Mouse (Mus musculus): ENCODE data around the gene Tmem198. TPM values are rescaled to one million over a fixed set of nuclear protein-coding genes. Genes with fewer than 3 reads are reported as not detected.

Tmem198 gene
- polyA plus RNA-seq, 1 experiment, result 4.1 TPM

DNA sequence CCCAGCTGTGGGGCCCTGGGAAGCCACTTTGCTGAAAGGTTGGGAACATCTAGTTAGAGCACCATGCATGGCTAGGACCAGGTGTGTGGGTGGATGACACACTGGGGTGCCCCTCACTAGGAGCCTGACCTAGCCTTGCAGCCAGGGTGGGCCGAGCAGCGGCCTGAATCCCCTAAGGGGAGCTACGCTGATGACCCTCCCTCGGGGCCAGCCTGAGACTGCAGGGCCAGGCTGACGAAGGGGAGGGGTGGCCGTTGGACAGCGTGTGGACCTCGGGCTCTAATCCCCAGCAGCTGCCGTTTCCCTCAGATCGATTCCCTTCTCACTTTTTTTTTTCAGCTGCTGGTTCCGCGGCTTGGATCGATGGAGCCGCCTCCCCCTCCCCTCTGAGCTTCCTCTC is 30.4 kb upstream of the Tmem198 start:
- TF ChIP-seq GATA1 (IDR thresholded peaks at IDR 0.05; ENCODE audit: low read length), result no peak

DNA sequence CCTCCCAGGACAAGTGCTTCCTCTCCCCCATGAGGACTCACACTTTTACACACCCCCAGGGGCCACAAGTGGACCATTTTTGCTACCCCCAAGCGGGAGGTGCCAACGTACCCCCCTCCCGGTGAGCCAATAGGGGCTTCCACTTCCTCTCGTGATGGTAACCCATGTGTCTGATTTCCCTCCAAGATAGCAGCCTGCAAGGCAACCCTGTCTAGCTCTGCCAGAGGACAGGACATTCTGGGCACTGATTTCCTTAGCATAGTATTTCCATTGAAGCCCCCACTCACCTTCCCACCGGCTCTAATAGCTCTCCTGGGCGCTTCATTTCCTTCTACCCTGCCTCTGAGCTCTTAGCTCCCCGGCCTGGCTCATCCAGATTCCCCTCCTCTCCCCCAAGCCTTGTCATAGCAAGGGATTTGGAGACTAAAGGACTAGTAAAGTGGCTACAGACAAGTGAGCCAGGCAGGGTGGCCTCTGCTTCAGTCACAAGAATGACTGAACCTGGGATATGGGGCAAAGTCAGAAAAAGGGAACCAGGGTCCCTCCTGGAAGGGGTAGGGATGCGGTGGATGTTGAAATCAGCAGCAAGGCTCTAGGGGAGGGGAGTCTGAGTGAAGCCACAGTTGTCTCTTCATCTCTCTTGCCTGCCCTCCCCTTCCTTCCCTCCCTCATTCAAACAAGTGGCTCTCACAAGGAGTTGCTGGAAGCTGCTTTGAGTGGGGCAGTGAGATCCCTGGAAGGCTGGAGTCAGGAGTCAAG is 29.8 kb upstream of the Tmem198 start:
- TF ChIP-seq GATA1 (IDR thresholded peaks at IDR 0.05; ENCODE audit: low read length), result peak; percentile 29

DNA sequence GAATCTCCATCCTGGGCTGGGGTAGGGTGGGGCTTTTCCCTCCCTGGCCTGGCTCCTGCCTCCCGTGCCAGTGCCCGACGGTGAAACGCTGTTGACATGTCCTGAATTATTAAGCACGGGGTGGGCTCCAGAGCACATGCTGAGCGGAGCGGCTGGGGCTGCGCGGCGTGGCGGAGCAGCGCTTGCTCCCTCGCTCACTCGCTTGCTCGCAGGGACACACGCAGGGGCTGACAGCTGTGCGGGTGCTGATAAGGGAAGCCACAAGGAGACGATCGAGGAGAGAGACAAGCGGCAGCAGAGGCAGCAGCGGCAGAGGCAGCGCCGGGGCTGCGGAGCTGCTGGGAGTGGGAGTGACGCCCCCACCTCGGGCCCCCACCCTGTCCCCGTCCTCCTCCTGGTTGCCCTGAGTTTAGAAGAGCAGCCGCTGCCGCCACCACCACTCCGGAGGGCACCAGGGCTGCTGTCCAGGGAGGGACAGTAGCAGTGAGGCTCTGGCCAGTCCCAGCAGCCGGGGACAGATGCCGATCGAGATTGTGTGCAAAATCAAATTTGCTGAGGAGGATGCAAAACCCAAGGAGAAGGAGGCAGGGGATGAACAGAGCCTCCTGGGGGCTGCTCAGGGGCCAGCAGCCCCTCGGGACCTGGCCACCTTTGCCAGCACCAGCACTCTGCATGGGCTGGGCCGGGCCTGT is 28.9 kb upstream of the Tmem198 start, which contains the start of gene Asic4:
Asic4 (plus strand) TSS at position 123 of the 692 bp plus-strand sequence.
- TF ChIP-seq GATA1 (IDR thresholded peaks at IDR 0.05; ENCODE audit: low read length), result peak; percentile 64

DNA sequence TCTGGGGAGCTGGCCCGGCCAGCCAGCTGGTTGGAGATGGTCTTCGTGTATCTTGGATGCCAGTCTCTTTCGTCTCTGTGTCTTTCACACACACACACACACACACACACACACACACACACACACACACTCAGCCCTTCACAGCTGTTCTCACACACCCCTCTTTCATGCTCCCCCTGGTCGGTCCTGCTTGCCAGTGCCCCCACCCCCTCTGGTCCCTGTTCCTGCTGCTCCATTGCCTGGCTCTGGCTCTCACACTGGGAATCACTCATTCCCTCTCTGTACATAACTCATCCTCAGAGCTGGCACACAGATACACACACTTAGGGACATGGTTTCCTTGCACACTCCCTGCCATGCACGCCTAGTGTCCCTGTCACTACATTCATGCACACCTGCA is 27.4 kb upstream of the Tmem198 start:
- TF ChIP-seq GATA1 (IDR thresholded peaks at IDR 0.05; ENCODE audit: low read length), result no peak

DNA sequence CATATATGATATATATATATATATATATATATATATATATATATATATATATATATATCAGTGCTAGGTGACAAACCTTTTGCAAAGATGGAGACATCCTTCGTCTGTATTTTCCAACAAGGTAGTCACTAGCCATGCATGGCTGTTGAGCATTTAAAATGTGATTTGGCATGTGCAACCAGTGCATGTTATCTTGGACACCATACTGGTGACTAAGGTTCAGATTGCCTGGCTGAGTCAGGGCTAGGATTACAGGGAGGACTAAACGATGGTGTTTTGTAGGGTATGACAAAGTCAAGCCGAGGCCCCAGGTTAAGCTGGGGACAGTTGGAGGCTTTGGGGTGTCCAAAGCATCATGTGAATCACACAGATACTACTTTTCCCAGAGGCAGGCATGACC is 23.9 kb upstream of the Tmem198 start:
- TF ChIP-seq GATA1 (IDR thresholded peaks at IDR 0.05; ENCODE audit: low read length), result no peak

DNA sequence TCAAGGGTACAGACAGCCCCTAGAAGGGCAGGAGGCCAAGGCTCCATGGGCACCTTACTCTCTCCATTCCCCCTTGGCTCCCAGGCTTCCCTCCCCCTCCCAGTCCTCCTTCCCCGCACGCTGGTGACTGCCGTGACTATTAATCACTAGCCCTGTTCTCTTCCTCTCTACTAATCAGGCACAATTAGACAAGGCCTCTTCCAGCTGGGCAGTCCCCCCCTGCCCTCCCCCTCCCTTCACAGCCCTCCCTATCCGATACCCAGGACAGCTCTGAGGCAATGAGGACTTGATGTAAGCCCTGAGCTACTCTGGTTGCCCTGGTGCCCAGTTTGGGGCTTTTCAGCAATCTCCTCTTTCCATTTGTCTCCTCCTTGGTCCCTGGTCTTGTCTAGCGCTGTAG is 23.4 kb upstream of the Tmem198 start:
- TF ChIP-seq GATA1 (IDR thresholded peaks at IDR 0.05; ENCODE audit: low read length), result no peak

DNA sequence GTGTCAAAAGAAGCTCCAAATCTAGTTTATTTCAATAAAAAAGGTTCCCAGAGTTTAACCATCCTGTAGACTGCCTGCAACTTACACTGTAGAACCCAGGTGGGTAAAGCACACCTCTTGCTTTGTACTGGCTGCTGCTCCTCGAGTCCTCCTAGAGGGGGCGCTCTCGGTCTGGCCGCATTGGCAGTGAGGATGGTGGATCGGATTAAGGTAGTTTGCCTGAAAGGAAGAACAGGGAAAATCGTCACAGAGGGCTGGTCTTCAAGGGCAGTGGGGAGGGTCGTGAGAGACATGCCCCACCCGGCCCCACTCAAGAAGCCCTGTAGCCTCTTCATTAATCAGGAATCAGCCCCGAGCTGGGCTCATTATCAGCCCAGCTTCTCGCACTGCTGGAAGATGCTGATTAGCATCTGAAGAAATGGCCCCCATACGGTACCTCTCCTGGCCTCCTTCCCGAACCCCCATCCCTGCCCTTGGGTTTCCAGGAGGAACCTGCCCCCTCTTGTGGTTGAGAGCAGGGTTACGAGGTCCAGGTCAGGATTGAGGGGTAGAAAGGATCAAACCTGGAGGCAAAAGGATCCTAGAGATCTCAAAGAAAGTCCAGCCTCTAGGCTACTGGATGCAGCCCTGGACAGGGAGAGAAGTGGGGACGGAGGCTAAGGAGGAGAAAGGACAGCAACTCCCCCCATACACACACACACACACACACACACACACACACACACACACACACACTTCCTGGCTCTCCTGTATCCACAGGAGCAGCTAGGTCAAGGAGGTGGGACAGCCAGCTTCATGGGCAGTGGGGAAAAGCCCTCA is 22.4 kb upstream of the Tmem198 start:
- TF ChIP-seq GATA1 (IDR thresholded peaks at IDR 0.05; ENCODE audit: low read length), result no peak

DNA sequence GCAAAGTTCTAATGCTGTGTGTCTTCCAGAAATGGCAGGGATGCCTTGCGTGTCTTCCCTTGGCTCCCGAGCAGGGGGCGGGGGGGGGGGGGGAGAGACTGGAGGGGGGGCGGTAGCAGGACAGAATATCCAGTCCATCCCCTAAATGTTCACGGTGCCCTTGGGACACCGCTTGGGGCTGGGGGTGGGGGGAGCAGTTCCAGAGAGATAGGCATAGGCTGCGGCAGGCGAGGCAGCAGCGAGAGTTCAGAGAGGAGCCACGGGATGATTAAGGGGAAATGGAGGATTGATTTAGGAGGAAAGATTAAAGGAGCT is 21.7 kb upstream of the Tmem198 start:
- TF ChIP-seq GATA1 (IDR thresholded peaks at IDR 0.05; ENCODE audit: low read length), result no peak

DNA sequence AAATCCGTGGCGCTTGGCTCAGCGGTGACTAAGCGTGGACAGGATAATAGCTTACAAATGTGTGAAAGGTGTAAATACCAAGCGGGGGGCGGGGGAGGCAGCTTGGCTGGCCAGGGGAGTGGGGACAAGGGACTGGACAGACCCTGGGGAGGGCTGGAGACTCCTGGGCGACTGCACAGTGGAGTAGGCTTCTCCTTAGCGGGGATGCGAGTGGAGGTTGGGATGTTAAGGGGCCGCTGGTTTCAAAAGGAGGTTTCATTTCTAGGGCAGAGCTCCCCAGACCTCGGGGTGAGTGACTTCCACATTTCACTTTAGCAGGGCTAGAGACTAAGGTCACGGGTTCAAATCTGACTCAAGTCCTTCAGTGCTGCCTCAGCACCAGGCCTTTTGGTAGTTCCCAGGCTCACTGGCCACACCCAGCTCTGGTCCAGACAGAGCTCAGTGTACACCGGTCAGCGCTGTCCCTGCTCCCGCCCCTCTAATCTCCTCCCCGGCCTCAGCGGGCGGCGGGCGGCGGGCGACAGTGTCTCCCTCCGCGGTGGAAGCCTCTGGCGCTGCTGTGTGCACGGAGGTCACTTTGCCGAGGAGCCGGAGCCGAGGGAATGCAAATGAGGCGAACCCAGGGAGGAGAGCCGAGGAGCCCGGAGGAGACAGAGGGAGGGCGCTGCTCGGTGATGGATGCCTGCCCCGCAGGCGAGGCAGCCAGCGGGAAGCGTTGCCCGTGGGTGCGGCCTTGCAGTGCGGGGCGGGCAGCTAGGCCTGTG is 21.1 kb upstream of the Tmem198 start:
- no peak for TF ChIP-seq GATA1 (IDR thresholded peaks at IDR 0.05; ENCODE audit: low read length)

DNA sequence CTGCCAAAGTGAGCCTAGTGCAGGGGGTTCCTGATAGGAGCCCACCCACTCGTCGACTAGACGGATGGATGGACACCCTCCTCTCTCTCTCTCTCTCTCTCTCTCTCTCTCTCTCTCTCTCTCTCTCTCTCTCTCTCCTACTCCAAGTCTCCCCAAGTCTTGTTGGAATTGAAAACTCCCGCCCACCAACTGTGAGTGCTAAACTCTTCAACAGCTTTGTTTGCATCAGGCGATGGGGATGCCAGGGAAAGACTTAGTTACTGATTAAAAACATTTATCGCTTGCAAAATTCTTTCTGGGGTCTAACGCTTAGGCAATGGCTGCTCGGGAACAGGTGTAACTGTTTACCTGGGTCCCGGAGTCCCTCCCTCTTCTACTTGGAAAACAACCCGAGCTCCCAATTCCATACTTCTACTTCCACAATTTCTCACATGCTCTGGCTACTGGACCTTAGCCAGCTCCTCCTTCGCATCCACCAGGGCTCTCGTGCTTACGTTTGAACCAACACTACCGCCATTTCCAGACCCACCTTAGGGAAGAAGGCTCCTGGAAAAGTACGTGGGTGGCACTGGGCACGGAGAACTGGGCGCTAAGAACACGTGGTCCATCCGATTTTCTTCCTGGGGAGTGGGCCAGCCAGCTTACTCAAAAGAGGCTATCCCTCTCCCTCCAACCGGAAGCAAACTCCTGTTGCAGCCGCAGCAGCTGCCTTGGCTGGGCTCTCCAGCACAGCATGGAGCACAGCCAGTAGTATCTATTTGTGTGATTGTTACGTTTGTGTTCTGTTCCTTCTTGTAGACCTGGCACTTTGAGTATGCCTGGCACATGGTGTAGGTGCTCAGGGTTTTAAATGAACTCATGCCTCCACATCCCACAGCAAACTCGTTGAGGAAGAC is 20.3 kb upstream of the Tmem198 start:
- no peak for TF ChIP-seq GATA1 (IDR thresholded peaks at IDR 0.05; ENCODE audit: low read length)

DNA sequence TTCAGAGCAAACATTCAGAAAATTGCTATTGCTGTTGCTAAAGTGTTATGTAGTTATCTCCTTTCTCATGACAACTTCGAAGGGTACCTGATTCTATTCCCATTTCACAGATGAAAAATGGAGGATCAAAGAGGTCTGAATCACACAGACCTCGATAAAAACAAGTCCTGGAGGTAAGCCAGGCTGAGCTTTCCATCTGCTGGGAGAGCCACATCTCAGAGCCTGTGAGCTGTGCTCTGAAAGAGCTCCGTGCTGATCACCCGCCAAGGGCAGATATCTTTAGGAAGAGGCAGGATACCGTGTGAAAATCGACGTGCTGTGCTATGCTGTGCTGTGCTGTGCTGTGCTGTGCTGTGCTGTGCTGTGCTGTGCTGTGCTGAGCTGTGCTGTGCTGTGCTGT is 19.0 kb upstream of the Tmem198 start:
- no peak for TF ChIP-seq GATA1 (IDR thresholded peaks at IDR 0.05; ENCODE audit: low read length)

DNA sequence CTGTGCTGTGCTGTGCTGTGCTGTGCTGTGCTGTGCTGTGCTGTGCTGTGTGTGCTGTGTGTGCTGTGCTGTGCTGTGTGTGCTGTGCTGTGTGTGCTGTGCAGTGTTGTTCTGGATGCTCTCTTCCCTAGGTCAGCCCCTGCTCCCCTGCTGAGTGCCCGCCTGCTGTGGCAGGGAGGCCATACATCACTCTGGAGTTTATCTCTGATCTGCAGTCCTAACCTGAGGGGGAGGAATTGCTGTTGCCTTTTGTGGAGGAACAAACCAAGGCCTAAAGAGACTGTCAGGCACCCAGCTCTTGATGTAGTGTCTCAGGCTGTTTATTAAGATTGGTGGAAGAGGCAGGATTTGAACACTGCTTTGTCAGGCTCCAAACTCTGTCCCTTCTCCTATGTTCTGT is 16.7 kb upstream of the Tmem198 start:
- no peak for TF ChIP-seq GATA1 (IDR thresholded peaks at IDR 0.05; ENCODE audit: low read length)

DNA sequence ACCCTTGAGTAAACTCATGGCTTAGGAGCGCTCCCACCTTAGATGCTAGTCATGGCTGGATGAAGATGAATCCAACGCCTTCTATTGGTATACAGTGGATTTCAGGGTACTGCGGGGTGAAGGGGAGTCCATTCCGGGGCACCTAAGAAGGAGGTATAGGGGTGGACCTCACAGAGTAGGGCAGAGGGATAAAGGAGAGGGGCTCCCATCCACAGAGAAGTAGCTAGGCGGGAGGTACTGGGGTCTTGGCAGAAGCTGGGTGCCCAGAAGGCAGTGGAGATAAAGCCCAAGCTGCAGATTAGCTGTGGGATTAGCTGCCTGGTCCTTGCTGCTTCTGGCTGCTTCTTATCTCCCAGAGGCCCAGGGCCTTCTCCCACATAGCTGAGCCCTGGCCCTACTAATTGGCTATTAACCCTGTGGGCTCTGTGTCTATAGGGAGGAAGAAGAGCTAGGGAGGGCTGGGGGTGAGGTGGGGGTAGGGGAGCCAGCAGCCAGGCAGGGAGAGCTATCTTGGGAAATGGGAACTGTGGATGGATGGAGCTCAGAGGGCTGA is 15.6 kb upstream of the Tmem198 start:
- TF ChIP-seq GATA1 (IDR thresholded peaks at IDR 0.05; ENCODE audit: low read length), result peak; percentile 86

DNA sequence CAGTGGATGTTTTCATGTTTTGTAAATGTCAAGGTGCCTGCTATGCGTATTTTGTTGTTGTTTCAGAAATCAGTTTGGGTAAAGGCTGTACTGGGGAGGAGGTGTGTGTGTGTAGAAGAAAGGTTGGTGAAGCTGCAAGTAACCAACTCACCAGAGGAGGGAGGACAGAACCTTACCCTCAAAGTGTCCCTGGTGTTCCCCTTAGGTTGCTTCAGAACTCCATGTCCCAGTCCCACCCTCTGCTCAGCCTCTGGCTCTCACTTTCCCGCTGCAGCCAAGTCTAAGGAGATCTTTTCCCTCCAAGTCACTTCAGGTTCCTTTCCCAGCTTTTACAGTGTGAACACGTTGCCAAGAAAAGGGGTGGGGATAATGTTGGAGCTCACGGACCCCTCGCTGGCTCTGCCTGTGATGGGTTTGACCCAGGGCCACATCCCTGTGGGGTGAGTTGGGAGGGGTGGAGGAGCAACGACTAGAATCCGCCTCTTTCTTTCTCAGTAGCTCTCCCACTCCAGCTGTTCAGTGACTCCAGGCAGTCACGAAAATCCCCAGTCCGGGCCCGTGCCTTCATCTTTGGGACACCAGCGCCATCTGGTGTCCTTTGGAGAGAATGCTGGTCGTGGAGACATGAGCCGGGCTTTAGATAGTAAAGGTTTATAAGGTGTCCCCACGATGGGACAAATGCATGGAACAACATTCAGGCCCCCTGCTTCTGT is 12.0 kb upstream of the Tmem198 start:
- no peak for TF ChIP-seq GATA1 (IDR thresholded peaks at IDR 0.05; ENCODE audit: low read length)
